Mouse (Mus musculus): ENCODE data around the gene Pptc7.

The Pptc7 gene

GRCm38 (mm10) chr5:122284183-122285028 lies at the start of gene Pptc7:
Gene Pptc7, plus strand, starts transcription at chr5:122284365.
- DNase-seq, result peak; percentile 89

- no peak for DNase-seq
Measured at GRCm38 (mm10) chr5:122235196-122235836, 48.8 kb upstream of the Pptc7 start.

GRCm38 (mm10) chr5:122237200-122237599 lies 47.0 kb upstream of the Pptc7 start:
- DNase-seq, result no peak

- DNase-seq, result peak; percentile 7
Measured at GRCm38 (mm10) chr5:122239618-122240017, 44.5 kb upstream of the Pptc7 start.

GRCm38 (mm10) chr5:122240521-122240920 lies 43.6 kb upstream of the Pptc7 start:
- peak; percentile 64 for DNase-seq

- DNase-seq, result no peak
Measured at GRCm38 (mm10) chr5:122240989-122241388, 43.2 kb upstream of the Pptc7 start.

- DNase-seq, result peak; percentile 3
Measured at GRCm38 (mm10) chr5:122242521-122243123, 41.5 kb upstream of the Pptc7 start.

- peak; percentile 57 for DNase-seq
Measured at GRCm38 (mm10) chr5:122243781-122244523, 40.2 kb upstream of the Pptc7 start.

- DNase-seq, result peak; percentile 5
Measured at GRCm38 (mm10) chr5:122245186-122245585, 39.0 kb upstream of the Pptc7 start.

GRCm38 (mm10) chr5:122246547-122247167 lies 37.5 kb upstream of the Pptc7 start:
- DNase-seq, result peak; percentile 7

GRCm38 (mm10) chr5:122247529-122247928 lies 36.6 kb upstream of the Pptc7 start:
- peak; percentile 12 for DNase-seq

- peak; percentile 5 for DNase-seq
Measured at GRCm38 (mm10) chr5:122247934-122248333, 36.2 kb upstream of the Pptc7 start.

GRCm38 (mm10) chr5:122249281-122249680 lies 34.9 kb upstream of the Pptc7 start:
- peak; percentile 65 for DNase-seq

- DNase-seq, result peak; percentile 56
Measured at GRCm38 (mm10) chr5:122251895-122252606, 32.1 kb upstream of the Pptc7 start.

GRCm38 (mm10) chr5:122258027-122258741 lies 26.0 kb upstream of the Pptc7 start:
- no peak for DNase-seq

- DNase-seq, result no peak
Measured at GRCm38 (mm10) chr5:122262104-122262503, 22.1 kb upstream of the Pptc7 start.

GRCm38 (mm10) chr5:122263933-122264905 lies 19.9 kb upstream of the Pptc7 start, which contains the start of gene Tctn1:
Gene Tctn1, minus strand, starts transcription at chr5:122264460.
- peak; percentile 89 for DNase-seq

- DNase-seq, result no peak
Measured at GRCm38 (mm10) chr5:122265187-122265586, 19.0 kb upstream of the Pptc7 start.

- DNase-seq, result no peak
Measured at GRCm38 (mm10) chr5:122265942-122266341, 18.2 kb upstream of the Pptc7 start.

- no peak for DNase-seq
Measured at GRCm38 (mm10) chr5:122267136-122267535, 17.0 kb upstream of the Pptc7 start.
